Mouse (Mus musculus) hindbrain, postnatal 0 days (tissue): ENCODE measurements at regions not wholly inside any gene's neighbourhood (a gene's known extent, or its start where the extent isn't known, plus 50 kb on each side); places are given as distances from the start of the nearest gene placed in this dataset.

Experiments
- ATAC-seq: fragments of 200-750 bp; cut with Nextera tagmentation; 2 replicates; pipeline ENCODE4 v1.8.0; 2017; ENCODE audit warnings: mild to moderate bottlenecking, moderate TSS enrichment, moderate library complexity
- DNase-seq: peaks from one replicate; pipeline ENCODE4 v3.0.0-alpha.2; 2015; ENCODE audit warnings: low spot score
- H3K27ac ChIP-seq: fragments of 300-500 bp; sonication (generic); 2 replicates; pipeline ENCODE4 v1.5.1; 2014; ENCODE audit warnings: mild to moderate bottlenecking
- H3K27me3 ChIP-seq: fragments of 300-500 bp; sonication (generic); 2 replicates; pipeline ENCODE4 v1.6.1; 2014; ENCODE audit warnings: low read length, mixed read lengths; ENCODE audit not compliant: insufficient read depth
- H3K36me3 ChIP-seq: fragments of 300-500 bp; sonication (generic); 2 replicates; pipeline ENCODE4 v1.6.1; 2014; ENCODE audit warnings: low read length, mixed read lengths; ENCODE audit not compliant: insufficient read depth
- H3K4me1 ChIP-seq: fragments of 300-500 bp; sonication (generic); 2 replicates; pipeline ENCODE4 v1.6.1; 2014; ENCODE audit warnings: antibody characterized with exemption, low read length, mixed read lengths; ENCODE audit not compliant: insufficient read depth
- H3K4me2 ChIP-seq: fragments of 300-500 bp; sonication (generic); 2 replicates; pipeline ENCODE4 v1.6.1; 2014; ENCODE audit warnings: low read depth, mild to moderate bottlenecking, low read length, moderate library complexity, mixed read lengths
- H3K4me3 ChIP-seq: fragments of 300-500 bp; sonication (generic); 2 replicates; pipeline ENCODE4 v1.5.1; 2014; ENCODE audit warnings: low read length
- H3K9ac ChIP-seq: fragments of 300-500 bp; sonication (generic); replicated peaks from 2 replicates; pipeline ENCODE4 v1.6.1; 2014; ENCODE audit warnings: mild to moderate bottlenecking, low read length, moderate library complexity, mixed read lengths
- H3K9me3 ChIP-seq: fragments of 300-500 bp; sonication (generic); 2 replicates; pipeline ENCODE4 v1.6.1; 2016; ENCODE audit warnings: low read length, mixed read lengths
- CTCF ChIP-seq: IDR thresholded peaks from 2 replicates; pipeline ENCODE4 v1.5.1; 2016; ENCODE audit warnings: antibody characterized with exemption, control low read depth, low read depth
- WGBS: fragments of 180-500 bp; shearing (Covaris S2); extraction: QIAGEN DNeasy Blood & Tissue Kit; methylation state at CpG from one replicate; pipeline ENCODE4 v1.1.7; 2014; 5-methylcytosine and 5-hydroxymethylcytosine counted together

GRCm38 (mm10) chr2:17193611-17194010 is 537.7 kb downstream of the Nebl start:
- WGBS, result 69% methylated on average over 3 of the region's 3 CpGs
- H3K4me3 ChIP-seq, result no peak overlapping the region
- H3K27ac ChIP-seq, result no peak overlapping the region
- TF ChIP-seq CTCF, result no peak
- no peak for DNase-seq
- H3K4me2 ChIP-seq, result no peak overlapping the region
- no peaks in the 10 kb centered on the region for H3K36me3 ChIP-seq
- H3K4me1 ChIP-seq, result no peaks in the 10 kb centered on the region
- no peaks in the 10 kb centered on the region for H3K27me3 ChIP-seq
- H3K9me3 ChIP-seq, result no peaks in the 10 kb centered on the region
- ATAC-seq, result no peak
- no peak overlapping the region for H3K9ac ChIP-seq

- H3K36me3 ChIP-seq, result no peaks in the 10 kb centered on the region
- H3K27me3 ChIP-seq, result no peaks in the 10 kb centered on the region
- no peaks in the 10 kb centered on the region for H3K4me1 ChIP-seq
- ATAC-seq (no peak), DNase-seq (no peak)
- no peak overlapping the region for H3K9ac ChIP-seq
- H3K9me3 ChIP-seq, result no peaks in the 10 kb centered on the region
- WGBS, result 69% methylated on average over 4 of the region's 4 CpGs
- H3K4me2 ChIP-seq, result no peak overlapping the region
- no peak for TF ChIP-seq CTCF
- H3K4me3 ChIP-seq, result no peak overlapping the region
- no peak overlapping the region for H3K27ac ChIP-seq
Measured at GRCm38 (mm10) chr2:17189169-17189568, 542.1 kb downstream of the Nebl start.

GRCm38 (mm10) chr2:17187822-17188221 is 543.4 kb downstream of the Nebl start:
- 34% methylated on average over 1 of the region's 1 CpGs for WGBS
- no peak overlapping the region for H3K9ac ChIP-seq
- H3K9me3 ChIP-seq, result no peaks in the 10 kb centered on the region
- no peak overlapping the region for H3K4me3 ChIP-seq
- peak; percentile 65 for TF ChIP-seq CTCF
- ATAC-seq (no peak), DNase-seq (peak; percentile 38)
- H3K27me3 ChIP-seq, result no peaks in the 10 kb centered on the region
- no peaks in the 10 kb centered on the region for H3K36me3 ChIP-seq
- H3K4me2 ChIP-seq, result no peak overlapping the region
- no peak overlapping the region for H3K27ac ChIP-seq
- H3K4me1 ChIP-seq, result no peaks in the 10 kb centered on the region

- Histone ChIP-seq H3K27me3 (no peaks in the 10 kb centered on the region), H3K9me3 (no peaks in the 10 kb centered on the region), H3K9ac (no peak overlapping the region), H3K4me2 (no peak overlapping the region), H3K4me3 (no peak overlapping the region), H3K36me3 (no peaks in the 10 kb centered on the region), H3K27ac (no peak overlapping the region), H3K4me1 (no peaks in the 10 kb centered on the region)
- DNase-seq, result no peak
- ATAC-seq, result no peak
- no peak for TF ChIP-seq CTCF
- WGBS, result 73% methylated on average over 2 of the region's 2 CpGs
Measured at GRCm38 (mm10) chr2:17183696-17184095, 547.6 kb downstream of the Nebl start.

GRCm38 (mm10) chr2:17181597-17181996 is 549.7 kb downstream of the Nebl start:
- Histone ChIP-seq H3K4me3 (no peak overlapping the region), H3K27me3 (no peaks in the 10 kb centered on the region), H3K9ac (no peak overlapping the region), H3K27ac (no peak overlapping the region), H3K9me3 (no peaks in the 10 kb centered on the region), H3K4me1 (no peaks in the 10 kb centered on the region), H3K4me2 (no peak overlapping the region), H3K36me3 (no peaks in the 10 kb centered on the region)
- no peak for DNase-seq
- WGBS, result 86% methylated on average over 2 of the region's 2 CpGs
- peak; percentile 36 for TF ChIP-seq CTCF
- no peak for ATAC-seq

- WGBS, result 87% methylated on average over 6 of the region's 6 CpGs
- ATAC-seq (no peak), DNase-seq (no peak)
- Histone ChIP-seq H3K4me2 (no peak overlapping the region), H3K27me3 (no peaks in the 10 kb centered on the region), H3K9me3 (no peaks in the 10 kb centered on the region), H3K4me1 (no peaks in the 10 kb centered on the region), H3K4me3 (no peak overlapping the region), H3K36me3 (no peaks in the 10 kb centered on the region), H3K9ac (no peak overlapping the region), H3K27ac (no peak overlapping the region)
- no peak for TF ChIP-seq CTCF
Measured at GRCm38 (mm10) chr2:17168896-17169295, 562.4 kb downstream of the Nebl start.

- ATAC-seq, result no peak
- no peaks in the 10 kb centered on the region for H3K36me3 ChIP-seq
- H3K27ac ChIP-seq, result no peak overlapping the region
- no peaks in the 10 kb centered on the region for H3K4me1 ChIP-seq
- no peak overlapping the region for H3K4me3 ChIP-seq
- no peaks in the 10 kb centered on the region for H3K27me3 ChIP-seq
- H3K9me3 ChIP-seq, result no peaks in the 10 kb centered on the region
- DNase-seq, result no peak
- H3K9ac ChIP-seq, result no peak overlapping the region
- TF ChIP-seq CTCF, result no peak
- no peak overlapping the region for H3K4me2 ChIP-seq
- WGBS, result 80% methylated on average over 2 of the region's 2 CpGs
Measured at GRCm38 (mm10) chr2:17165016-17165415, 566.2 kb downstream of the Nebl start.
